Mouse (Mus musculus) lung, postnatal 10 days (tissue): ENCODE results near the gene Gtsf1l.

Experiments used
- DNase-seq: peaks from one replicate; pipeline ENCODE4 v3.0.0; 2021

Gtsf1l gene

DNA sequence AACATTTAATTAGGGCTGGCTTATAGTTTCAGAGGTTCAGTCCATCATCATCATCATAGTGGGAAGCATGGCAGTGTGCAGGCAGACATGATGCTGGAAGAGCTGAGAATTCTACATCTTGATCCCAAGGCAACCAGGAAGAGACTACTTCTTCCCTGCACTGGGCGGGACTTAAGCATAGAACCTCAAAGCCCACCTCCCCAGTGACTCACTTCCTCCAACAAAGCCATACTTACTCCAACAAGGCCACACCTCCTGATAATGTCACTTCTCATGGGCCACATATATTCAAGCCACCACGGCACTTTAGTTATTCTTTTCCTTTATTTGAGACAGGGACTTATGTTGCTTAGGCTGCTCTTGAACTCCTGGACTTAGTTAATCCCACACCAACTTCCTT, 38.5 kb downstream of the Gtsf1l start:
- no peak for DNase-seq

GRCm38 (mm10) chr2:163048125-163048524, 39.5 kb downstream of the Gtsf1l start:
- peak; percentile 87 for DNase-seq

DNA sequence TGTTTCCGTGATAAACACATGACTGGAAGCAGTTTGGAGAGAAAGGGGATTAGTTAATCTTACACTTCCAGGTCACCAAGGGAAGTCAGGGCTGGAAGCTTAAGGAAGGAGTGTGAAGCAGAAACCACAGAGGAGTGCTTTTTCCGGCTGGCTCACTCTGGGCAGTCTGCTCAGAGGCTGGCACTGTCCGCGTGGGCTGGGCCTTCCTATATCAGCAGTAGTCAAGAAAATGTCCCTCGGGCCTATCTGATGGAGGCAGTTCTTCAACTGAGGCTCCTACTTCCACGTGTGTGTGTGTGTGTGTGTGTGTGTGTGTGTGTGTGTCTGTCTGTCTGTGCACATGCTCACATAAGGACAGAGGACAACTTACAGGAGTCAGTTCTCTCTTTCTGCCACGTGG, 47.7 kb downstream of the Gtsf1l start:
- DNase-seq = no peak
